Mouse (Mus musculus): ENCODE measurements around the gene Fbh1.
A peak's percentile ranks its signal among the peaks of the same experiment; 100 is the strongest.

Gene Fbh1

DNA sequence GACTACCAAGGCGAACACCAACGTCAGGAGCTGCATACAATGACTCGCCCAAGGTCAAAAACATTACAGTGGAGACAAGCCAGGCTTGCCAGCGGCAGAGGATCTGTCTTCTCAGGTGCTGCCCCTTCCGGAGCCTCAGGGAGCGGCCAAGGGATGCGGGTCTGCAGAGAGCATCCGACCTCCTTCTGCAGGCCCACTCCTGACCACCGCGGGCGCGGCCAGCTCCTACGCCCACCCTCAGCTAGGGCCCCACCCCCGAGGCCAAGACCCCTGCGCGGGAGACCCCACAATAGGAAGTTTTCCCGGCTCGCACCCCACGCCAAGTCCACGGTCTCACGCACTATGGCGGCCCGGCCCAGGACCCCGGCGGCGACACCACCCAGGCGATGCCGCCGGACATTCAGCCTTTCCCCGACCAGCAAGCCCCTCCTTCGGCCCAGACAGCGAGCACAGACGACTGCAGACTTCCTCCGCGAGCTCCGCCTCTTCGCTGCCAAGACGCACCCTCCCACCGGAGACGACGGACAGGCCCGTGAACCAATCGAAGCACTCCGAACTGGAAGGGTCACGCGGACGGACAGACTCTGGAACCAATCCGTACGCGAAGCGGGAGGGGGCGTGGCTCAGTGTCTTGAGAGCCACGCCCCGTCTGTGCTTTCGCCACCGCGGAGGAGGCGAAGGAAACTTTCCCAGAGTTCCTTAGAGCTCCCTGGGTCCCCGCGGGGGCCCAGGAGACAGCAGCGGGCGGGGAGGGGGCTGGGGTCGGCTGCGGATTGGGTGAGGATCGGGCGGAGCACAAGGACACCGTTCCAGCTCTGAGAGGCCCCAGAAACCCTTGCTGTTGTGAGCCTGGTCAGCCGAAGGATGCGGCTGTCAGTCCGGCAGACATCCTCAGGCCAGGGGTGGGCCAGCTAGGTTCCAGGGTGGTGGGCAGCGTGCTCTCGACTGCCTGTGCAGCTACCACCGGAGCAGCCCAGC lies at the start of gene Fbh1, which contains the start of gene Ankrd16:
Gene Fbh1 (minus strand): TSS at position 492 of the 978 bp plus-strand sequence.
Gene Ankrd16 (plus strand): TSS at position 786 of the 978 bp plus-strand sequence.
- peak; percentile 100 for DNase-seq (ENCODE audit: low spot score in 2 of 2)

DNA sequence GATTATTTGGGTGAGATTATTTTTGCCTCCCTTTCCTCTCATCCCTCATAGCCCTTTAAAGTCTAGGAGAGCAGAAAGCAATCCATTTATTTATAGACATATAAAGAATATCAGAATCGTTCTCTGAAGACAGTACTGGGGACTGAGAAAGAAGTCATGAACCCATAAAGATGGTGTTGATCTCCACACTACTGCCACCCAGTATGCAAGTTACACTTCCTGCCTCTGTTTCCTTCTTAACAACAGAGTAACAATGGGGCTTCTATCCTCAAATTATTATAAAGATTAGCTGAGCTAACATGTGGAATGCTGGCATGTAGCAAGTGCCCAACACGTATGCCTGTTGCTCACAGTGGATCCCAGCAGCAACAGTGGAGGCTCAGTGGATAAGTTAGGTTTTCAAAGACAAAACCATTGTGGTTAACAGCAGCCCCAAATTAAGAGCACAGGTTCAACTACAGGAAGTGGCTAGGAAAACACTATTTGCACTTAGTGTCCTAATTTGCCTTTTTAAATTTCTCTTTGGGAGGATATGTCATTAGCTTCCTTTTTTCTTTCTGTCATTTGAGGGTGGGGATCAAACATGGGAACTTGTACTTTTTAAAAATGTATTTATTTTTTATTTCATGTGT lies 24.0 kb upstream of the Fbh1 start:
- no peak for DNase-seq (ENCODE audit: low spot score in 2 of 2)

DNA sequence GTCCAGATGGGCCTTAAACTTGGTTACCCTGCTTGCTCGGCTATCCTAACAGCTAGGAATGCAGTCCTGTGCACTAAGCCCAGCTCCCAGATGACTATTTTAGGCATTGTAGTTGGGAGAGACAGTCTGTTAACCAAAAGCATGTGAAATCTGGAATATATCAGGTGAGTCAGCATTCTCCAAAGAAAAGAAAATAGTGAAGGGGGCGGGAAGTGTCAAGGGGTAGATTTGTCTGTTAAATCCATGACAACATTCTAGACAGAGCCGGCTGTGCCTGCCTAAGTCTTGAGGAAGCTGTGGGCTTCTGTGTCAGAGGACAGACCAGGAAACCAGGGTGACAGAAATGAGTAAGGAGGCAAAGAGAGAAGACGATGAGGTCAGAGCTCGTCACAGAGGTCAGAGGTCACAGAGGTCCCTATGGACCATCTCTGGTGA lies 20.6 kb upstream of the Fbh1 start:
- DNase-seq (ENCODE audit: low spot score in 2 of 2): no peak

DNA sequence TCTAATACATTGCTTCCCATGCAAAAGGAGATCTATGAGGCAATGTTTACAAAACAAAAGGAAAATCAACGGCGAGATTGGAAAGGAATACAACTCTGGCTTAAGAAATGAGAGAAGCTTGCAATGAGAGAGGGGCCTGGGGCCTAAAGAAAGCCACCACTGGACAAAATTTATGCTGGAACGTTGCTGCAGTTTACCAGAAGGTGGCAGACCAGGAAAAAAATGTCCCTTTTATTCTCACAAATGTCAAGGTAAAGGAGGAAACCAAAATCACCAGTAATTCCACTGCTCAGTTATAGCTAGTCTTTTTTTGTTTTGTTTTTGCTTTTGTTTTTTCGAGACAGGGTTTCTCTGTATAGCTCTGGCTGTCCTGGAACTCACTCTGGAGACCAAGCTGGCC lies 17.3 kb upstream of the Fbh1 start:
- DNase-seq (ENCODE audit: low spot score in 2 of 2): no peak

DNA sequence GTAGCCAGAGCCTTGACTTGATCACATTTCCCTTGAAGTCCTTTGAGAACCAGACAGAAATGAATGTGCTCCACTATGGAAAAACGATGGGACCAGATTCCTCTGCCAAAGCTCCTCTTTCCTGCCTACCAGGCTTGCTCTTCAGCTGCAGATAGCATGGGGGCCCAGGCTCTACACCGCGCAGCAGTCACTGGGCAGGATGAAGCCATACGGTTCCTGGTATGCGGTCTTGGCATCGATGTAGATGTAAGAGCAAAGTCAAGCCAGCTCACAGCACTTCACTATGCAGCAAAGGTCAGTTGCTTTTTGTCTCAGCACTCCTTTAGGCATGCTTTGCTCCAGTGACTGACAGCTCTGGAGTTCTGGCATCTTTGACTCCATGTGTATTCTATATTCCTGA lies 6.8 kb upstream of the Fbh1 start:
- no peak for DNase-seq (ENCODE audit: low spot score in 2 of 2)

DNA sequence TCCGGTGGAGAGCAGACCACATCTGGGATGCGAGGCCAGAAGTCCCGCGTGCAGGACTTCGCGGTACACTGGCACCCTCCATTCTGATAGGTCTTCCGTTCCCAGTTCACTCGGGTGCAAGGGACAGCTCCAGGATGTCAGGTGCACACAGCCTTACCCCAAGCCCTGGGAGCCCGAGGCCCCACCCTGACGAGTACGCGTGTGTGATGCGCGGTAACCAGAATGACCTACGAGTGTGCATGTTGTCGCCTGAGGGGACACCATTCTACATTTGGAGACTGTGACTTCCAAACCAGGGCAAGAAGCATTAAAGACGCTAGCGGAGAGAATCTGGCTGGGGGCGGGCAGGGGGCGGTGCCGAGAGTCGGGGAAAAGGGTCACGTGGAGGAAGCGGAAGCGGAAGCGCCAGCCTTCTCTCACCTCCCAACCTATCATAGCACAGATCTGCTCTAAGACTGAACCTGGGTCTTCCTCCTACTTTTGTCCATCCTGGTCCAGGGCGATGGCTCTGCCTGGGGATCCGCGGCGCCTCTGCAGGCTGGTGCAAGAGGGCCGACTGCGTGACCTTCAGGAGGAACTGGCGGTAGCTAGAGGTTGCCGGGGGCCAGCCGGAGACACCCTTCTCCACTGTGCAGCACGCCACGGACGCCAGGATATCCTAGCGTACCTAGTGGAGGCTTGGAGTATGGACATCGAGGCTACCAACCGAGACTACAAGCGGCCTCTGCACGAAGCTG lies 873 bp upstream of the Fbh1 start:
- peak; percentile 74 to 77 for DNase-seq (ENCODE audit: low spot score in 2 of 2)

DNA sequence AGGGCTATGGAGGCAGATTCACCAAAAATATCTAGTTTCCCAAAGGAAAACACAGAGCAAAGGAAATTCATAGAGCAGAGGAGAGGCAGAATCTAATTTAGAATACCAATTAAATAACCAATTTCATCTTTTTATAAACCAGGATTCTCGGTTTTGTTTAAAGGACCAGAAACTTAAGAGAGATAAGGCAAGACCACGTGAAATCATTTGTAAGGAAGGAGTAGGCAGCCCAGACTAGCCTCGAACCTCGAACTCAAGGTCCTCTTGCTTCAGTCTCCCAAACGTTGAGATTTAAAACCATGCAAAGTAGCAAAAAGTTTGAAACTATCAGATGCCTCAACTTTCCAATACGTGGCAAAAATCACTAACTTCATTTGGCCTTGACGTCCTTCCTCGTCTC lies 967 bp downstream of the Fbh1 start:
- DNase-seq (ENCODE audit: low spot score in 2 of 2): no peak

DNA sequence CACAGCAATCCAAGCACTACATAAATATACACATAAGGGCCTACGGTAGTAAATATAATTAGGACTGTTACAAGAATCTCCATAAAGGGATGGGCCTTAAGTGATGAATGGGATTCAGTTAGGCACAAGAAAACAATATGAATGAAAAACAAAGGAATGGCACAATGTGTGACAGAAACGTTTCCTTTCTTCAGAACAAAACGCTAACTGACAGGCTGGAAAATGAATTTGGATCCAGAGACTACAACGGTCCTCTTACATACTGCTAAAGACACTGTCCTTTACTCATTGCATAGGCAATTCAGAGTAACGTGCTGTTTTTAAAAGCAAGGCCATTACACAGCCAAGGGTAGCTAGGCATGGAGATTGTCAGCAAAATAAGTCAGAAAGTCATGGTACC lies 2.3 kb downstream of the Fbh1 start:
- DNase-seq (ENCODE audit: low spot score in 2 of 2): no peak

DNA sequence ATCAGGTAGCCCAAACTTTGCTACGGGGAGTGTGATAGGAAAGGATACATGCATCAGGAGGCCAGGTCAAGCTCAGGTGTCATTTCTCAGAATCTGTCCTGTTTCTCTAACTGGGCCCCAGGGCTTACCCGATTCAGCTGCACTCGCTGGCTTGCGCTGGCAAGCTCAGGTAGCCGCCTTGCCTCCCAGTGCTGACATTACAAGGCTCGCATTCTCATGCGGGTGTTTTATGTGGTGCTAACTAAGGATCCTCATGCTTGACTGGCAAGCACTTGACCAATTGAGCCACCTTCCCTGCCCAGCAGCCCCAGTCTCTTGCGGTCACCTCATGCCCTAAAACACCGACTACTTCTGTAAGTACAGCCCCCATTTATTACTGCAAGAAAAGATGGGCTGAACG lies 3.0 kb downstream of the Fbh1 start:
- no peak for DNase-seq (ENCODE audit: low spot score in 2 of 2)

DNA sequence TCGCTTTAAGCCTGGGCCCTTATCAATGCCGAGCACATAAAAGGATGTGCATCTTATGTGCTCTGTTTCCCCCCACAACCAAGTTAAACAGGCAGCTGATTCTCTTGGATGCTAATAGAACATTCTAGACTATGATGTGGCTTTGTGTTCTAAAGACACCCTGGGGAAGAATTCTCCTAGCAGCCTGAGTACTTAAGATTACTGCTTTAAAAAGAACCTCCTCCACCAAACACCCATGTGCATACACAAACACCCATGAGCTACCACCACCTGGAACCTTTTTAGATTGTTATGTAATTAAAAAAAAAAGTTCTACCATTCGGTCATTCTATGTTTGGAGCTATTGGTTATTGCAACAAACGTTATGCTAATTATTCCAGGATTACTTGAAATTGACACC lies 5.0 kb downstream of the Fbh1 start:
- DNase-seq (ENCODE audit: low spot score in 2 of 2): no peak

DNA sequence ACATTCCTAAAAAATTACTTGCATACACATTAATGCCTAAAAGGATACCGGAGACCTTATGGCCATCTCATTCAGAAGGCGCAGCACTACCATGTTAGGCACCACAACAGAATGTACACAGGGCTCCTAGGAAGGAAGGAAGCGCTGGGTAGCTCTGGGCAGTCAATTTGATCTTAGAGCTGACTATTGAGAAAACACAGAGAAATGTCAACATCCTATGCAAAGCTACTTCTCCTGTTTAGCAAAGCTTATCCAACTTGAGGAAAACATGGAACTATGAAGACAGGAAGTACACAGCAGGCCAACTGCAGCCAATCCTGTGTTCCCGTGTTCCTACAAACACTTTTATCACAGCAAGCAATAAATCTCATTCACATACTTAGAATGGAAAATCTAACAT lies 5.7 kb downstream of the Fbh1 start:
- DNase-seq (ENCODE audit: low spot score in 2 of 2): no peak

DNA sequence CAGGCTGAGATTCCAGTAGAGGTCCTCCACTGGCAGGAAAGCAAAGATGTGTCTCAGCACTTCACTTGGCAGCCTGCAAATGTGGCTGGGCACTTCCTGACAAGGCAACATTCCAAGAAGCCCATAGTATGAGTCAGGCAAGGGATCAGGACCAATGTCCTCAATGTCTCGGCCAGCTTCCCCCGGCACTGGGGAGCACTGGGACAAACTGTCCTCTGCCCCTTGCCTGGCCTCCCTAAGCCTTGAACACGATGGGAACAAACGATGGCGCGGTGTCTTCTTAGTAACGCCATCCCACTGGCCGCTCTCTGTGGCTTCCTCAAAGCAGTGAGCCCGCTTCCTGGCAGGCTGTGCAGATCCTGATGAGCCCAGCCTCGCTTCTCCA lies 10.2 kb downstream of the Fbh1 start:
- no peak for DNase-seq (ENCODE audit: low spot score in 2 of 2)

DNA sequence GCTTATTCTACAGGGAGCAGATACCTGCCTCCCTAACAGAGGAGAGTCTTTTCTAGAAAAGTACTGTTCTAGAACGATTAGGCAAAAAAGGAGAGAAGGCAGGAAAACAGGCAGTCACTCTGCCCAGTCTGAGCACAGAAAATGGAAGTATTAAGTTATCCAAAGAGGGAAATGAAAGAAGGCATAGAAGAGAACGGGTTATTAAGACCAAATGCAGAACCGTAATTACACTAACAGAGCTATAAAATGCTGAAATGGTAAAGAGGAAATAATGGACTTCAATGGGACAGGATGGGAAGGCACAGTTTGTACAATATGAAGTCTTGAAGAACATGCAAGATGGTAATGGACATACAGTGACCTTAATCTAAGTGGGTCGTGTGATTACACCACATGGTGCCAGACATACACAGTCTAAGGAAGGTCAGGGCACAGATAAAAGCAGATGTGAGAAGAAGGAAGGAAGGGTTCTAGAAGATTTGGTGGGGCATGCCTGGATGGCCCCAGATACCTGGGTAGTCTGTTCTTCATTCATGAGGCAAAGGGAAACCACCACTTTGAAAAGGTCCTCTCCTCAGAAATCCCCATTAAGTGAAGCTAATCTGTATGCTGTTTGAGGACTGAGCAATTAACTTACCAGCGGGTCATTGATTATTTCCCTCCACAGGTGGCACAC lies 10.8 kb downstream of the Fbh1 start:
- no peak for DNase-seq (ENCODE audit: low spot score in 2 of 2)

DNA sequence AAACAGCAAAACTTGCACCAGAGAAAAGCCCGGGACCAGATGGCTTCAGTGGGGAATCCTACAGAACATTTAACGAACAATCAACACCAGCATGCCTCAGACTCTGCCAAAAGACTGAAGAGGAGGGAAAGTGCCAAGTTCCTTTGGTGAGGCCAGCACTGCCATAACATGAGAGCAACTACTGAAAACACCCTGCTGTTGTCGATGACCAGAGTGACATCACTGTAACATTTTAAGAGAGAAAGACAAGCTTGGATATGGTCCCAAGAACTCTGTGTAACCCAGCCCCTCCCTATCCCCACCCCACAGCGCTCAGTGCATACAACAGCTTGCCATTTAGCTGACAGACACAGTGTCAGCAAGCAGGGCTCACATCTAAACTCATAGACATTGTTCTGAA lies 11.7 kb downstream of the Fbh1 start:
- no peak for DNase-seq (ENCODE audit: low spot score in 2 of 2)

DNA sequence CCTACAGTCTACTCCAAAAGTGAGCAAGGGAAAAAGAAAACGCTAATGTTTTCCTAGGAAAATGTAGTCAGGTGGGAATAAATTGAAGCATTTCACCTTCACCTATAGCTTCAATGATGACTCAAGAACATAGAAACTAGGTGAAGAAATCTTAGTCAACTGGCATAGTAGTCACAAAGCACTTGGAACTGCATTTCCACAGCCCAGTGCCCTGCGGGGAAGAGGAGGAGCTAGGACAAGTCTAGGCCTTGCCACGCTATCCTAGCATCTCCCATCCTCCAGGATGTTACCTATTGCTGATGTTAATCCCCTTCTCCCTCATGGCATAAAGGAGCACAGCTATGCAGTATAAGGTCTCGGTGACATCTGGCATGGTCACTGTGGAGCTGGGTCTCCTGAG lies 14.8 kb downstream of the Fbh1 start:
- DNase-seq (ENCODE audit: low spot score in 2 of 2): no peak

DNA sequence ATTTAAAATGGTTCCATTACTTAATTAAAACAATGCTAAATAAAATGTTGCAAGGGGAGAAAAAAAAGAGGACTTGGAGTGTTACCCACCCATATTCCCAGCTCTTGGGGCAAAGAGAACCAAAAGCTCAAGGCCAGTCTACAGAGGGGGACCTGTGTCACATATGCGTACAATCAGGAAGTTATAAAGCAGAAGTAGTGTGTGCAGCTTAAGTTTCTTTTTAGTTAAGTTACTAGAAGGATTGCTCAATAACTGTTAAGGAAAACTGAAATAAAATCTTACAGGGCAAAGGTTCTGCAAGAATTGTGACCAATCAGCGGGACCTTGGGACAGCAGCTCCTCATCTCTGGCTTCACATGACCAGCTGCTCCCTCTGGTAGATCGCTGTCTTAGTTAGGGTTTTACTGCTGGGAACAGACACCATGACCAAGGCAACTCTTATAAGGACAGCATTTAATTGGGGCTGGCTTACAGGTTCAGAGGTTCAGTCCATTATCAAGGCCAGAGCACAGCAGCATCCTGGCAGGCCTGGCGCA lies 37.8 kb downstream of the Fbh1 start:
- no peak for DNase-seq (ENCODE audit: low spot score in 2 of 2)

DNA sequence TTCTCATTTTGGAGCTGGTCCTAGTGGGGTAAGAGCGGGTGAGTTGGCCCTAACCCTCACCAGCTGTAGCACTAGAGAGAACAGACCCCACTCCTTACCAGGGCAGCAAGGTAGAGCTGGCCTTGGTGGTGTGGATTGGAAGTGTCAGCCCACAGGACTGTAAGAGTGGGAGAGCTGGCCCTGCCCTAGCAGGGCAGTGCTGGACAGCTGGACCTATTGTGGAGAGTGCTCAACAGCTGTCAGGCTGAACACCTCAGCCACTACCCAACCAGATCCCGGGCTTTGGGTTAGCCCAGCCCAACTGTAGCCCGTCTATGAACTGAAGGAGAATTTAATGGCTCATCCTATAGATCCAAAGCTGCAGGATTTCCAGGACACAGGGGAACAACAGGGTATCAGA lies 38.6 kb downstream of the Fbh1 start:
- DNase-seq (ENCODE audit: low spot score in 2 of 2): no peak

DNA sequence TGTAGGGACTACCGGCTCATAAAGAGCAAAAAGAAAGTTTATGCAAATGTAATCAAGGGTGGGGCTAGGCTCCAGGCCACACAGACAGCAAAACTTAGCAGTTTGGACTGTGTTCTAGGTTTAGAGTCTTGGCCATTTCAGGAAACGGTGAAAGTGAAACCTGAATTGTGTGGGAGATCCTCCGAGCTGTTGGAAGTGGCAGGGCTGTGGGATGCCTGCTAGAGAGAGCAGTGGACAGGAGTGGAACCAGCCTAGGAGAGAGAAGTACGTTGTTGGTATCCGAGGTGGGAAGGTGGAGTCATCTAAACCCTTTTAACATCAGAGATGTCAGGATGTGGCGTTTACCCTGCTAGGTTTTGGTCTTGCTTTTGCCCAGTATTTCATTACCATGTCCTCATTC lies 41.5 kb downstream of the Fbh1 start:
- no peak for DNase-seq (ENCODE audit: low spot score in 2 of 2)

DNA sequence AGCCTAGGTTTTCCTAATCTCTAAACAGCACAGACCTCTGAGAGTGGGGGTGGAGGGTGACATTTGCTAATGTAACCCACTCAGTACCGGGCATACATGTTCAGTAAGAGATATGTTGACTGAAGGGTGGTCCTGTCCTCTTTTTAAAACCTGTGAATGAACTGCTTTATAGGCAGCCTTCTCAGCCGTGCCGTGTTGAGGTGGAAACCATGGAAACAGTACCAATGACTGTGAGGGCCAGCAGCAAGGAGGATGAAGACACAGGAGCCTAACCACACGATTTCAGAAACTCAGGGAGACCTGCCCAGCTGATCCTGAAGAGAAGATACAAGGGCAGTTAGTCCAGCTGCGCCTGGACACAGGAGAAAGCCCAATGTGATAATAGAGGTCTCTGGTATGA lies 44.4 kb downstream of the Fbh1 start:
- DNase-seq (ENCODE audit: low spot score in 2 of 2): no peak

DNA sequence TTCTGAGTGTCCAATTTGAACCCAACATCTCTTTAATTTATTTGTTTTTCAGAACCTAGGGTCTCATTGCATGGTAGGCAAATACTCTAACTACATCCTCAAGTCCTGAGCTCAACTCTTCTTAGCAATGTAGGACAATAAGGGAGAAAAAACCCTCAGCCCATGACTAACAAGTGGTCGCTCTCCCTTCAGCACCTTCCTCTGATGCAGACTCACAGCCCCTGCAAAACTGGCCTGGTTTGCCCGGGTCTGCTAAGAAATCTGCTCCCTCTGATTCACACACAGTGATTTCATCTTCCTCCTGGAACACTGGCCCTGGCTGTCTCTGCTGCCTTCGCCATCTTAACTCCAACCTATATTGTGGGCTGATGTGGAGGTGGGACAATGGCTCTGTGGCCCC lies 48.3 kb downstream of the Fbh1 start:
- no peak for DNase-seq (ENCODE audit: low spot score in 2 of 2)

DNA sequence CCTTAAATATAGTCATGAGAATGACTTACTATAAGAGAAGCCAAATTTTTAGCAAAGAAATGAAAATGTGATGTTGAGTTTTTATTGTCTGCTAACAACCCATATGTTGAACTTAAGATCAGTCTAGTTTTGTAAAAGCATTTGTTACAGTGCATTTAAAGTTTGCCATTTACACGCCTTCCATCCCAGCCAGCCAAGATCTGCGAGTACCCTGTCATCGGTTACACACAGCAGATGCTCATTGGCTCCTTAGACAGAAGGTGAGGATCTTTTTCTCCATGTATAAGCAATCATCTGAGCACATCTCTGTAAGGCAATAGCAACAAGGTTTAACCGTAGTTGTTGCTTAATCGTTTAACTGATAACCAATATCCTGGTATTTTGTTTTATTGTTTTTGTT lies 49.8 kb downstream of the Fbh1 start:
- no peak for DNase-seq (ENCODE audit: low spot score in 2 of 2)

DNA sequence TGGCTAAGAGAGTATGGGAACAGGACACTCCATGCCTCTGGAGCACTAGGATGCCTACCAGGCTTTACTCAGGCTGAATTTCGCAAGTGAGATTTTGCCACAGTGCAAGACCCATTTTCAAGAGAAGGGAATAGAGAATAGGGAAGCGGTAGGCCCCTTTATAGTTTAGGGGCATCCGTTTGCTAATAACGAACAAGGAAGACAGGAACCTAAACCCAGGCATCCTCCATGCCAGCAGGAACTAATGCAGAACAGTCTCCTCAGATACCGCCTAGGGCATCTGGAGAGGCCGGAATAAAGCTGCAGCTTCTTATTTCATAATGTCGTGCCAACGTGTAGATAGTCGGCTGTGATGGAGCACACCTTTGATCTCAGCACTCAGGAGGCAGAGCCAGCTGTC lies 54.8 kb downstream of the Fbh1 start:
- no peak for DNase-seq (ENCODE audit: low spot score in 2 of 2)

All from urinary bladder, adult 18-20 months (tissue).